8 mouse cellular contexts compared by ENCODE assay signal in the genomic region with DNA sequence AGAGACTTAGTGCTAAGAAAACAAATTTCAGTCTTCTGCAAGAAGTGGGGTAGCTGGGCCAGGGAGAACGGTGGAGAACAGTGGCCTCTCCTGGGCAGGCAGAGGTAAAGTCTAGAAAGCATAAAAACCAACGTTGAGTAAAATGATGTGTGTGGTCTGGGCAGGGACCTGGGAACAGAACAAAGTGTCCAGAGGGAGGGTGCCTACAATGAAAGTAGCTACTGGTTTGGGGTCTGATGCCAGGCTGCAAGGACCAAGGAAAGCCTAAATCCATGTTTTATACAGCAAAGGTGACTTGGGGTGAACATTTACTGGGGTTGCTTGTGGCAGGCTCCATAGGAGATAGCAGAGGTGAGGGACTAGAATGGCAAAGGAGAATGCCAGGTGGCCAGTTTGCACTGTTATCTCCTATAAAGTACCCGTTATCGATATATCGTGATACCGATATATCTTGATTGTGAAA.
DNase-seq lines count a peak whose midpoint lies in the region; ATAC-seq and TF ChIP-seq lines count a peak whose summit lies in the region.

No protein-coding gene starts in this region.

- 24% methylated on average over 6 of the region's 6 CpGs for WGBS in heart, adult 2 months
- WGBS in small intestine, adult 2 months: 17% methylated on average over 6 of the region's 6 CpGs

- peak; percentile 84 for TF ChIP-seq EP300 in heart, adult 2 months (IDR thresholded peaks at IDR 0.05; ENCODE audit: insufficient read depth, low read depth, low read length)

- peaks cover 12% of the 10 kb centered on the region for H3K4me1 ChIP-seq in heart, adult 2 months (ENCODE audit: control insufficient read depth, insufficient read depth, low read length)
- H3K4me1 ChIP-seq in small intestine, adult 2 months (ENCODE audit: control insufficient read depth, insufficient read depth, insufficient read length, low read length): no peaks in the 10 kb centered on the region

- peak; percentile 83 for TF ChIP-seq CTCF in heart, adult 2 months (IDR thresholded peaks at IDR 0.05)
- TF ChIP-seq CTCF in small intestine, adult 2 months (IDR thresholded peaks at IDR 0.05; ENCODE audit: extremely low read depth, insufficient read length, insufficient replicate concordance, low read depth, low read length): peak; percentile 48; the same call in 1 of the 2 replicates

- DNase-seq in heart, adult 2 months: peak; percentile 55 to 60
- DNase-seq in heart, adult 8-10 months (ENCODE audit: low spot score): no peak
- DNase-seq in cerebellum, adult 18-20 months: peak; percentile 61 to 62
- DNase-seq in induced T-regulatory cell, adult 2 months (ENCODE audit: low read depth): peak; percentile 58
- DNase-seq in left cerebral cortex, postnatal 14 days (ENCODE audit: low spot score in 2 of 2): peak; percentile 66 to 67
- peak; percentile 71 to 73 for DNase-seq in lung, postnatal 4 days

- no peak overlapping the region for H3K9ac ChIP-seq in heart, adult 2 months (ENCODE audit: low read depth, low read length)

- no peaks in the 10 kb centered on the region; the same call in 1 of the 2 replicates for H3K79me2 ChIP-seq in heart, adult 2 months (replicated peaks; ENCODE audit: control insufficient read depth, insufficient read depth, low read length)

- no peak overlapping the region for H3K4me3 ChIP-seq in heart, adult 2 months
- no peak overlapping the region for H3K4me3 ChIP-seq in small intestine, adult 2 months (ENCODE audit: low read depth, low read length)

- intact Hi-C loops in heart, adult 2 months (cut with DNase I): loop anchor here (2.0 to 5.0 kb wide), 4 partner anchors 55 to 341 kb away; no protein-coding TSS in a partner anchor
- intact Hi-C loops in left cerebral cortex, postnatal 14 days (cut with DNase I): loop anchor here (5.0 kb wide), 3 partner anchors 174 to 341 kb away; no protein-coding TSS in a partner anchor

- peak; percentile 55 for ATAC-seq in frontal cortex, adult (ENCODE audit: low TSS enrichment)

- no peaks in the 10 kb centered on the region for H3K36me3 ChIP-seq in heart, adult 2 months (ENCODE audit: control insufficient read depth, insufficient read depth, low read length)
- H3K36me3 ChIP-seq in small intestine, adult 2 months (ENCODE audit: control insufficient read depth, insufficient read depth, low read length): no peaks in the 10 kb centered on the region

- TF ChIP-seq POLR2A in heart, adult 2 months (IDR thresholded peaks at IDR 0.05; ENCODE audit: insufficient read depth, low read depth, low read length): no peak
- TF ChIP-seq POLR2A in small intestine, adult 2 months (IDR thresholded peaks at IDR 0.05; ENCODE audit: low read depth, low read length): no peak

- H3K27me3 ChIP-seq in heart, adult 2 months (ENCODE audit: control insufficient read depth, insufficient read depth, low read length): no peaks in the 10 kb centered on the region
- H3K27me3 ChIP-seq in small intestine, adult 2 months (ENCODE audit: control insufficient read depth, insufficient read depth, low read length): no peaks in the 10 kb centered on the region

- peak overlapping the region; percentile 88; the same call in 1 of the 2 replicates for H3K27ac ChIP-seq in heart, adult 2 months
- no peak overlapping the region for H3K27ac ChIP-seq in small intestine, adult 2 months (ENCODE audit: insufficient read depth, low read depth, low read length)
